Mouse (Mus musculus) cerebellum, adult (tissue): ENCODE results near the gene Mmp2.
"Not testable (repeated sequence)": the region's sequence is repeated elsewhere in the genome, so short reads cannot be mapped to it uniquely, and the experiment has no call there.

Experiments
- ATAC-seq: cut with Nextera tagmentation; 2 replicates; pipeline ENCODE4 v1.9.2; 2017; ENCODE audit warnings: mild to moderate bottlenecking, moderate library complexity, mixed read lengths; ENCODE audit not compliant: insufficient number of reproducible peaks, low FRiP score, low TSS enrichment

Mmp2 gene

DNA sequence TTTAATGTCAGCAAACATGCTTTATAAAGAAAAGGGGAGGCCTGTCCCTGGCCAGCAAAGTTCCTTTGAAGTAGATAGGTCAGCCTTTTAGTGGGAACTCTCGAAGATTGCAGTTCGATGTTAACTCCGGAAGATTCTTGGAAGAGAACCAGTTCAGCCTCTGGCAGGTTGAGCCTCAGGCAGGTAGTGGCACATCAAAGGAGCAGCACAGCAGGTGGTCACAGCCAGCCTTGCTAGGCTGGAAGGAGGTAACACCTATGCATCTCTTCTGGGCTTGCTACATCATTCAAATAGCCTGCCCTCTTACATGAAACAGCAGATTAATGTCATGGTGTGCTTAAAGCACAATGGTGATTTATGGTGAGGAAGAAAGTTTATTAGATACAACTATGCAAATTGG, 65.1 kb downstream of the Mmp2 start:
- ATAC-seq: not testable (repeated sequence)

DNA sequence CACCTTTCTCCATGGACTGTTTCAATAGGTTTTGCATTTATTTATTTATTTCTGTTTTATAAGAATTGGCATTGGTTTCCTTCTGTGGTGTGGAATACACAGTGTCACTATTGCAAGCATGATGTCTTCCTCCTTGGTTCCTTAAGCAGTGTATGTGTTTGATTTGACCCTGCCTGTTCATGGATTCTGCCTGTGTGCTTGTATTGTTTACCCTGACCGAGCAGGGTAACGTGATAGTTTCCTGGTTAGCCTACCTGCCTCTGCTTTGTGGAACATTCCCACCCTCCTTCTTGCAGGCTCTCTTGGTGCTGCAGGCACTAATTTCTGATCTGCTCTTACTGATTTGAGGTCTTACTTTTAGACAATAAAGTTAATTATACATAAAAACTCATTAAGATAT, 66.8 kb downstream of the Mmp2 start:
- no peak for ATAC-seq

DNA sequence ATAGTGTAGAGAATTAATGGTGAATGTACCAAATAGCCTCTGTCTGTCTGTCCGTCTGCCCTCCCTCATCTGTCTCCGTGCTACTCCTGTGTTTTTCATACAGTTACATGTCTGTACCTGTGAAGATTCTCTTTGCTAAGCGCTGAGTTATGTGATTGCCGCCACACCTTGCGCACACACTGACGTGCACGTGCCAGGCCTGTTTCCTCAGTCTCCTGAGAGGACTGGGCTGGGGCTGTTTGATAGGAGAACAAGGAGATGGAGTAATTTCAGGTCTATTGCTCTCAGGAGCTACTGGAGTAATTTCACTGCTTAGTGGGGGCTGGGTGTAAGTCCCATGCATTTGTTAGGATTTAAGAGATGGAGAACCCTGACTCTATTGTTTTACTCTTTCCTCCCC, 68.0 kb downstream of the Mmp2 start:
- no peak for ATAC-seq

DNA sequence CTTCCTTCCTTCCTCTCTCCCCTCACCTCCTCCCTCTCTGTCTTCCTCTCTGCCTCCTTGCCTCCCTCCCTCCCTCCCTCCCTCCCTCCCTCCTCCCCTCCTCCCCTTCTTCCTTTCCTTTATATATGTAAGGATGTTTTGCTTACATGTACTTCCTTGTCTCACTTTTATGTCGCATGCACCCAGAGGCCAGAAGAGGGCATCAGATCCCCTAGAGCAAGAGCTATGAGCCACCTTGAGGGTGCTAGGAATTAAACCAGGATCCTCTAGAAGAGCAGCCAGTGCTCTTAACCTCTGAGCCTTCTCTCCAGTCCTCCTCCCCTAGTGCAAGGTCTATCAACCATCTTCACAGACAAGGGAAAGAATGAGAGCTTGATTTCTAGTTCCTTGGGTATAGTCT, 69.0 kb downstream of the Mmp2 start:
- ATAC-seq: no peak

DNA sequence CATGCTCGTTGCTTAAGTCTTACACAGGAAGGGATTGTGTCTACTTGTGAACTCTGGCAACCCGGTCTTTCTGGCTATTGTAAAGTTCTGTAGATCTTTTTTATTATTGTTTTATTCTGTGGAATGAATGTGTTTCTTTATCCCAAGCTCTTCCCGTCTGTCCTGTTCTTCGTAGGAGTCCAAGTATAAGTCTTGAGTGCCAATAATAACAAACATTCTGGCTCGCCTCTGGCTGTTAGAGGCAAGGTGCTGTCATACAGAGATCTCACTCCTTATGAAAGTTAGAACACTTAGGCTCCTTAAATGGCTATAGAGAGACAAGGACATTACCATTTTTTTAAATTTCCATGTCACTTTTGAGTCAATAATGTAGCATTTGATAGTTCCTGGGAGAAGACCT, 69.5 kb downstream of the Mmp2 start:
- ATAC-seq: no peak

DNA sequence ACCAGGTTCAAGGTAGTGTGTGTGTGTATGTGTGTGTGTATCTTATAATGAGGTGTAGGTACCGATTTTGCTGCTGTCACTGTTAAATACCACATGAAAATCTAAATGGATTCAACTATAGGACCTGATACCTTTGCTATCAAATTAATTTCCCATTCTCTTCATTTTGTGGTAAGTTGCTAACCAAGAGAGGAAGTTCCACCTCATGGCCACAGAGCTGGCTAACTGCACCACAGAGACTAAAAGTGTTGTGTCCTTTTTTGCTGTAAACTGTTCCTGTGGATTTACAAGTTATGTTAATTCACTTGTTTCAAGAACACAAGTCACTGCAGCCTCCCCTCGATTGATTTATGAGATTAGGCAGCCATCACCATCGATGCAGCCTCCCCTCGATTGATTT, 70.7 kb downstream of the Mmp2 start:
- no peak for ATAC-seq

DNA sequence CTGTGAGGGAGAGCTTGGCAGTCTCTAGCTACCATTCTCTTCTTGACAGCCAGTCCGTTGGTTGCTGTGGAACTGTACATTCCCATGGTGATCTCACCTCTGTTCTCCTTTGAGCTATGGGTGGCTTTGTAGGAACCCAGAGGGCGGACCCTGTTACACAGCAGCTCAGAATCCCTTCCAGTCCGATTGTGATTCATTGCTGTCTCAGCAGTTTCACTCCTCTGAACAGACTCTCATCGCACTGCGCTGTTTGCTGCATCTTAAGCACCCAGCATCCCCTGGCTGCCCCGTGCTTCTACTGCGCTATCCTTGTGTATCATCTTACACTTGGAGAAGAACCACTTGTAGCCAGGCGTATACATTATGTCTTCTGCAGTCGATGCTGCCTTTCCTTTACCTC, 72.5 kb downstream of the Mmp2 start:
- no peak for ATAC-seq

DNA sequence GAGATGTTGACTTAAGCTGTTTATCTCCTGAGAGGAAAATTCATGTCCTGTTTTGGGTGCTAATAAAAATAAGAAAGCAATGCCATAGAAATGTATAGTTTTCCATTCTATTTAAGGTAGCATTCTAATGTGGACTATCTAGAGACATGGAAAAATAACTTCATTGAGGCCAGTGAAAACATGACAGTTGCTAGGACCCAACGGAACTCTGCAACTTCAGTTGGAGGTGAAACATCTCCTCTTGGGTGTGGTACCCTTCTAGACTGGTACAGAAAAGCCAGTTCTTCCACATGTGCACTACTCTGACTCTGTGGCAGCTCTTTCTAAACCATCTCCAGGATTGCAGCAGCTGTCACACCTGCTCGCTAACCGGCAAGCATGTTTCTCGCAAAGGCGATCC, 74.0 kb downstream of the Mmp2 start, which contains the start of gene Capns2:
TSS of gene Capns2 (plus strand) at position 301 of the 400 bp plus-strand sequence.
- ATAC-seq: no peak

DNA sequence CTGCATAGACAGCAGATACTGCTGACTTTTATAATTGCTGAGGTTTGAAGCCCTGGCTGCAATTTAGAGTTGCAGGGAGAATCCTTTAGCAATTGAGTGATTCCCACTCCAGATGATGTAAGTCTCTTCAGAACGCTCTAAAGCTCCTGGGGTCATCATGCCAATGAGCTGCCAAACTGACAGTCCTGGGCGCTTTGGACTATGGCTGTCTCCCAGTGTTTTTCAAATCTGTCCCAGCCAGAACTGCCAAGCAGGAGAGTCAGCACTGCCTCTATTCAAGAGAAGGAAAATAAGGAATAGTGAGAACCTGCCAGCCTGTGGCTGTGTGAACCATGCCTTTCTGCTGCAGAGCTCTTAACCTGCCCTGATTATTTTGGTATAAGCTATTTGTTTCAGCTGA, 75.9 kb downstream of the Mmp2 start:
- ATAC-seq: no peak
